31 mouse cellular contexts compared by ENCODE assay signal in genomic region chr9:33065331-33065730, GRCm38 (mm10).
"Had no signal": no experiment of that assay in that cellular context is flagged by ENCODE, and none has a peak within 500 bp of the region (broad histone marks: within the 10 kb centered on the region; RNA-seq: fewer than 3 reads in every experiment).

No protein-coding gene starts in this region.

- ATAC-seq: liver, embryonic 12.5 days; liver, postnatal 0 days; lung, postnatal 0 days; midbrain, embryonic 13.5 days; midbrain, embryonic 15.5 days; midbrain, embryonic 16.5 days had no signal

- H3K4me1 ChIP-seq: liver, embryonic 12.5 days; liver, embryonic 13.5 days; liver, embryonic 15.5 days; lung, embryonic 15.5 days; megakaryocyte, embryonic 14.5 days had no signal

- H3K36me3 ChIP-seq: limb, embryonic 10.5 days; limb, embryonic 12.5 days; limb, embryonic 13.5 days; limb, embryonic 15.5 days; liver, embryonic 12.5 days; liver, embryonic 13.5 days; liver, embryonic 15.5 days; lung, embryonic 15.5 days; midbrain, embryonic 10.5 days; midbrain, embryonic 12.5 days; midbrain, embryonic 13.5 days; midbrain, embryonic 15.5 days; neural tube, embryonic 12.5 days had no signal

- DNase-seq: left cerebral cortex, postnatal 4 days; liver; liver, embryonic 13.5 days; liver, postnatal 0 days; lung, adult 18-20 months; lung, adult 2 months; lung, embryonic 14.5 days; lung, postnatal 10 days; lung, postnatal 14 days; lung, postnatal 36 days; lung, postnatal 4 days; midbrain, embryonic 14.5 days had no signal

- H3K27me3 ChIP-seq: limb, embryonic 12.5 days; limb, embryonic 13.5 days; limb, embryonic 15.5 days; liver, embryonic 12.5 days; liver, embryonic 13.5 days; liver, embryonic 15.5 days; lung, embryonic 15.5 days had no signal

- H3K4me2 ChIP-seq: limb, embryonic 12.5 days; limb, embryonic 13.5 days; limb, embryonic 15.5 days; liver, embryonic 12.5 days; liver, embryonic 13.5 days; liver, embryonic 15.5 days; lung, embryonic 14.5 days; lung, embryonic 15.5 days; midbrain, embryonic 11.5 days; midbrain, embryonic 12.5 days; midbrain, embryonic 13.5 days; midbrain, embryonic 15.5 days; neural tube, embryonic 12.5 days had no signal

- H3K4me3 ChIP-seq: limb, embryonic 10.5 days; limb, embryonic 12.5 days; limb, embryonic 13.5 days; limb, embryonic 15.5 days; liver, embryonic 12.5 days; liver, embryonic 13.5 days; liver, embryonic 15.5 days; lung, embryonic 15.5 days; megakaryocyte, embryonic 14.5 days; midbrain, embryonic 10.5 days; midbrain, embryonic 12.5 days; midbrain, embryonic 13.5 days; midbrain, embryonic 15.5 days; myocyte; neural tube, embryonic 12.5 days had no signal

- H3K9ac ChIP-seq: limb, embryonic 12.5 days; limb, embryonic 13.5 days; limb, embryonic 15.5 days; liver, embryonic 12.5 days; liver, embryonic 13.5 days; liver, embryonic 14.5 days; liver, embryonic 15.5 days; liver, postnatal 0 days; lung, embryonic 14.5 days; lung, embryonic 15.5 days; midbrain, embryonic 12.5 days; midbrain, embryonic 13.5 days; midbrain, embryonic 15.5 days; neural tube, embryonic 12.5 days had no signal

- H3K9me3 ChIP-seq: limb, embryonic 10.5 days; limb, embryonic 12.5 days; limb, embryonic 13.5 days; limb, embryonic 15.5 days; liver, embryonic 12.5 days; liver, embryonic 13.5 days; liver, embryonic 15.5 days; lung, embryonic 15.5 days; megakaryocyte, embryonic 14.5 days; midbrain, embryonic 10.5 days; midbrain, embryonic 12.5 days; midbrain, embryonic 13.5 days; midbrain, embryonic 15.5 days; neural tube, embryonic 12.5 days had no signal

- H3K27ac ChIP-seq: limb, embryonic 10.5 days; limb, embryonic 12.5 days; limb, embryonic 13.5 days; limb, embryonic 15.5 days; liver, embryonic 12.5 days; liver, embryonic 13.5 days; liver, embryonic 14.5 days; liver, embryonic 15.5 days; lung, embryonic 15.5 days; macrophage; midbrain, embryonic 10.5 days; midbrain, embryonic 12.5 days; midbrain, embryonic 13.5 days; midbrain, embryonic 15.5 days; neural tube, embryonic 12.5 days had no signal
